Mouse (Mus musculus) T-cell, adult 66 days (primary cell): ENCODE measurements around the gene Plekha4. TPM values are rescaled to one million over a fixed set of nuclear protein-coding genes. Genes with fewer than 3 reads are reported as not detected.

Source experiments
- total RNA-seq, 2 experiments: library from RNA; stranded (reverse); gene quantifications; 3 replicates in 1 of 2; 4 replicates in 1 of 2; pipeline ENCODE4 v1.2.4; 2023

The Plekha4 gene
- total RNA-seq: 1 to 10 TPM; 1.2 to 1.4 TPM

GRCm38 (mm10) chr7:45525809-45526473 lies at the start of gene Plekha4, which contains the start of gene Ppp1r15a:
Plekha4 (plus strand) TSS chr7:45526330.
Ppp1r15a (minus strand) TSS chr7:45526268.

GRCm38 (mm10) chr7:45481374-45481927 lies 44.7 kb upstream of the Plekha4 start, which contains the start of gene Tulp2:
Tulp2 (plus strand) TSS chr7:45481877.

GRCm38 (mm10) chr7:45486761-45487415 lies 39.2 kb upstream of the Plekha4 start, which contains the start of gene Gm45808:
Gm45808 (minus strand) TSS chr7:45486811.

GRCm38 (mm10) chr7:45488293-45489204 lies 37.6 kb upstream of the Plekha4 start, which contains the start of gene Dhdh:
Dhdh (minus strand) TSS chr7:45488805.

GRCm38 (mm10) chr7:45509912-45510787 lies 16.0 kb upstream of the Plekha4 start, which contains the start of gene Nucb1:
Nucb1 (minus strand) TSS chr7:45510406.

GRCm38 (mm10) chr7:45554744-45555143 lies 28.6 kb downstream of the Plekha4 start, which contains the start of gene Hsd17b14:
Hsd17b14 (plus strand) TSS chr7:45554893.

GRCm38 (mm10) chr7:45570103-45570741 lies 44.1 kb downstream of the Plekha4 start, which contains the start of gene Bcat2:
Bcat2 (plus strand) TSS chr7:45570153.

Other genes with a start within 250 kb of the Plekha4 start
- gene Slc6a21, start 248.8 kb upstream of the Plekha4 start, total RNA-seq: not detected
- 10 to 100 TPM; 11.4 to 15.3 TPM for gene Trpm4, start 192.6 kb upstream of the Plekha4 start, total RNA-seq
- gene Hrc, start 191.0 kb upstream of the Plekha4 start, total RNA-seq: not detected
- gene Ppfia3, start 159.3 kb upstream of the Plekha4 start, total RNA-seq: under 1 TPM; 0.15 to 0.50 TPM
- 1 to 10 TPM; 3.0 to 3.6 TPM for gene Lin7b, start 155.7 kb upstream of the Plekha4 start, total RNA-seq
- 100 to 1,000 TPM; 682 to 709 TPM for gene Snrnp70, start 130.6 kb upstream of the Plekha4 start, total RNA-seq
- gene Kcna7, start 120.7 kb upstream of the Plekha4 start, total RNA-seq: not detected
- gene Ntf5, start 112.6 kb upstream of the Plekha4 start, total RNA-seq: not detected
- gene Lhb, start 105.5 kb upstream of the Plekha4 start, total RNA-seq: not detected
- gene Gys1, start 91.5 kb upstream of the Plekha4 start, total RNA-seq: 1 to 10 TPM; 6.5 to 6.8 TPM
- gene Ruvbl2, start 88.2 kb upstream of the Plekha4 start, total RNA-seq: 10 to 100 TPM; 48.6 to 51.6 TPM
- gene Ftl1, start 66.4 kb upstream of the Plekha4 start, total RNA-seq: 100 to 1,000 TPM; 409 to 413 TPM
- gene Bax, start 59.4 kb upstream of the Plekha4 start, total RNA-seq: 10 to 100 TPM; 79.4 to 86.6 TPM
- not detected for gene Tulp2, start 44.5 kb upstream of the Plekha4 start, total RNA-seq
- gene Gm45808, start 39.5 kb upstream of the Plekha4 start, total RNA-seq: not detected
- under 1 TPM; 0.62 to 0.96 TPM for gene Dhdh, start 37.5 kb upstream of the Plekha4 start, total RNA-seq
- gene Nucb1, start 15.9 kb upstream of the Plekha4 start, total RNA-seq: 100 to 1,000 TPM in 1 of 2 experiments, 10 to 100 TPM in 1; 99.7 to 118 TPM
- gene Ppp1r15a, start 62 bp upstream of the Plekha4 start, total RNA-seq: 100 to 1,000 TPM; 770 to 887 TPM
- gene Hsd17b14, start 28.6 kb downstream of the Plekha4 start, total RNA-seq: not detected
- gene Bcat2, start 43.8 kb downstream of the Plekha4 start, total RNA-seq: 10 to 100 TPM; 38.7 to 43.5 TPM
- not detected for gene Fgf21, start 89.2 kb downstream of the Plekha4 start, total RNA-seq
- not detected for gene Fut1, start 91.0 kb downstream of the Plekha4 start, total RNA-seq
- not detected for gene Izumo1, start 95.5 kb downstream of the Plekha4 start, total RNA-seq
- gene Rasip1, start 101.2 kb downstream of the Plekha4 start, total RNA-seq: under 1 TPM in 1 of 2 experiments, not detected in 1; 0.38 TPM
- not detected for gene Mamstr, start 113.6 kb downstream of the Plekha4 start, total RNA-seq
- not detected for gene Fut2, start 140.1 kb downstream of the Plekha4 start, total RNA-seq
- under 1 TPM; 0.35 to 0.65 TPM for gene Ntn5, start 157.7 kb downstream of the Plekha4 start, total RNA-seq
- under 1 TPM in 1 of 2 experiments, not detected in 1; 0.20 TPM for gene Sec1, start 168.1 kb downstream of the Plekha4 start, total RNA-seq
- 10 to 100 TPM in 1 of 2 experiments, 1 to 10 TPM in 1; 8.9 to 10.2 TPM for gene Car11, start 173.5 kb downstream of the Plekha4 start, total RNA-seq
- 10 to 100 TPM; 34.0 to 37.7 TPM for gene Dbp, start 178.8 kb downstream of the Plekha4 start, total RNA-seq
- 1,000 to 10,000 TPM; 3,079 to 3,201 TPM for gene Rpl18, start 189.1 kb downstream of the Plekha4 start, total RNA-seq
- gene Sphk2, start 191.7 kb downstream of the Plekha4 start, total RNA-seq: 10 to 100 TPM; 30.7 to 34.0 TPM
- 1 to 10 TPM; 1.6 to 2.1 TPM for gene Fam83e, start 194.9 kb downstream of the Plekha4 start, total RNA-seq
- not detected for gene Spaca4, start 199.5 kb downstream of the Plekha4 start, total RNA-seq